Mouse (Mus musculus) right cerebral cortex, postnatal 10 days (tissue): ENCODE measurements around the gene Hmgcr.

Source experiments
- DNase-seq, 2 experiments: peaks; one replicate each; pipeline ENCODE4 v3.0.0; 2021; ENCODE audit warnings: low spot score in 2 of 2

The Hmgcr gene

DNA sequence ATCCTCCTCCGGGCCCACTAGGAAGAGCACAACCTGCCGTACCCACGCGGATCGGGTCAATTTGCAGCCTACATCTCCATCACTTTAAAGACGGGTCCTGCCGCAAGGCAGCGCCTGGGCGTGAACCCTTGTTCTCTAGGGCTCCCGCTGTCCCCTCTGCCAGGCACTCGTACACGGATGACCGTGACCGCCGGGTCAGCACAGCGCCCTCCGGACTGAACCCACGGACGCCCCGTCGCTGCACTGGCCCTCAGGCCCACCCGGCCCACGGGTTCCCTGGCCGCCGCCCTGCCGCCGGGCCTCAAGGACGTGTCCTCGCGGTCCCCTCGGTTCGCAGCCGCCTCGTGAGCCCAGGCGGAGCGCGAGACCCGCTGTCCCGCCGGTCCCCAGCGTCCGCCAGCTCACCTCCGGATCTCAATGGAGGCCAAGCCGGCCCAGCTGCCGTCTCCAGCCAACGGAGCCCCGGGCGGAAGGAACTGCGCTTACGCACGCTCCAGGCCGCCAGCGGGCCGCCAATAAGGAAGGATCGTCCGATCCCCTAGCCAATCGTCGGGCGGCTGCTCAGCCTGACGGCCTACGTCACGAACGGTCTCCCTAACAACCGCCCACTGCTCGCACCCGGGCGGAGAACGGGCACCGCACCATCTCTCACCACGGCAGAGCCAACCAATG lies at the start of gene Hmgcr:
Gene Hmgcr (minus strand): TSS at position 531 of the 672 bp plus-strand sequence.
- peak; percentile 100 for DNase-seq

GRCm38 (mm10) chr13:96720003-96720402 lies 49.3 kb upstream of the Hmgcr start:
- no peak for DNase-seq

DNA sequence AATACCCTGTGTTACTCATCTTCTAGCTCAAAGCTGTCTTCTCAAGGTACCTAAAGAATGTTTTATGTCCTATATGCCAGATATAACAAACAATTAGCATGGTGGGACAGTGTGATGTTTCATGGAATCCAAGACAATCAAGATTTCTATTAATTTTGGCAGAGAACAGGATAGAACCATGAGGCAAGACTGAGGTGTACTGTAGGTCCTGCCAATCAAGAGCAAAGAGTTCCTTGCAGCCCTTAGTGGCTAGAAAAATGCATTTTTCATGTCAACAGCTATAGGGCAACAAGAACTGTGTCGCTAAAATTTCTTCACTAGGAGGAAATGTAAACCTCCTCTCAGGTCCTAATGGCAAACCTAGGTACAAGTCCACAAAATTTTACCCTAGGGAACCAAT lies 47.1 kb upstream of the Hmgcr start:
- DNase-seq, result no peak

- DNase-seq, result no peak
Observed at GRCm38 (mm10) chr13:96716311-96716710, 45.6 kb upstream of the Hmgcr start.

DNA sequence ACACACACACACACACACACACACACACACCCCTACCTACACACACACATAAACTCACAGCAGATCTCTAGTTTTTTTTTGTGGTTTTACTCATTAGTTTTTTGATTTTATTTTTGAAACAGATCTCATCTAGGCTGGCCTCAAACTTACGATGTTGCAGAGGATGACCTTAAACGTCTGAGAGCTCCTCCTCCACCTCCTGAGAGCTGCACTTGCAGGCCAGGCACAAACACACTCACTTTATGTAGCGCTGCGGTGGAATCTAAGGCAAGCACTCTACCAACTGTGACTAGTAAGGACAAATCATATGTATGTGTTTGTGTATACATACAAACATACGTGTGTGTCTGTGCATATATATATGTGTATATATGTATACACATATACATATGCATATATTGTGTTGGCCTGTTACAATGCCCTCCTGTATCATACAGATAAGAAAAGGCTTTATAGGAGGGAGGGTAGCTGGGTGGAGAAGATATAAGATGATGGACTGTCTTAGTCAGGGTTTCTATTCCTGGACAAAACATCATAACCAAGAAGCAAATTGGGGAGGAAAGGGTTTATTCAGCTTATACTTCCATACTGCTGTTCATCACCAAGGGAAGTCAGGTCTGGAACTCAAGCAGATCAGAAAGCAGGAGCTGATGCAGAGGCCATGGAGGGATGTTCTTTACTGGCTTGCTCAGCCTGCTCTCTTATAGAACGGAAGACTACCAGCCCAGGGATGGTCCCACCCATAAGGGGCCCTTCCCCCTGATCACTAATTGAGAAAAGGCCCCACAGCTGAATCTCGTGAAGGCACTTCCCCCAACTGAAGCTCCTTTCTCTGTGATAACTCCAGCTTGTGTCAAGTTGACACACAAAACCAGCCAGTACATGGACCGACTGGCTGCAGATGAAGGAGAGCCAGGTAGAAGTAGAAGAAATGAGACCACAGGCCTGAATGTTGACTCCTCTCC lies 38.8 kb upstream of the Hmgcr start:
- DNase-seq, result no peak

DNA sequence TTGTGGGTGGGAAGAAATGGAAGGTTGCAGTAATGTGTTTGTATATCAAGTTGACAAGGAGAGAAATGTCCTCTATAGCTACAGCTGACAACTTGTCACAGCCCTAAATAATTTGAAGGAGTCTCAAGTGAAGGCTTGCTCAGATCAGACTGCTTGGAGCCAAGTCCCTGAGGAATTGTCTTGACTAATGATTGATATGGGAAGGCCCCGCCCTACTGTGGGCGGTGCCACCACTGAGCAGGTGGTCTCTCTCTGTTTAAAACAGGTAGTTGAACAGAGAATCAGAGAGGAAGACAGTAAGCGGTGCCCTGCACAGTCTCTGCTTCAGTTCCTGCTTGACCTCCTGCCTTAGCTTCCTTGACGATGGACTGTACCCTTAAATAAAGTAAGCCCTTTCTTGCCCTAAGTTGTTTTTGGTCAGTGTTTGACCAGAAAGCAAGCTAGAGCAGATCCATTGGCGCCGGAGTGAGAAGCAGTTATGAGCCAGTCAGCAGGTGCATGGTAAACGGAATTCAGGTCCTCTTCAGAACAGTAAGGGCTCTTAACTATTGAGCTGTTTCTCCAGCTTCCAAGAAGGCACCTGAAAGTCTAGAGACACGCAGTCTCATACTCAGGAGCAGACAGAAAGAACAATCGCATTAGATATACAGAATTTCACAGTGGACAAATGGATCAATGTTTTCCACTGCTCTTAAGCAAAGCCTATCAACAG lies 32.0 kb upstream of the Hmgcr start:
- no peak for DNase-seq

DNA sequence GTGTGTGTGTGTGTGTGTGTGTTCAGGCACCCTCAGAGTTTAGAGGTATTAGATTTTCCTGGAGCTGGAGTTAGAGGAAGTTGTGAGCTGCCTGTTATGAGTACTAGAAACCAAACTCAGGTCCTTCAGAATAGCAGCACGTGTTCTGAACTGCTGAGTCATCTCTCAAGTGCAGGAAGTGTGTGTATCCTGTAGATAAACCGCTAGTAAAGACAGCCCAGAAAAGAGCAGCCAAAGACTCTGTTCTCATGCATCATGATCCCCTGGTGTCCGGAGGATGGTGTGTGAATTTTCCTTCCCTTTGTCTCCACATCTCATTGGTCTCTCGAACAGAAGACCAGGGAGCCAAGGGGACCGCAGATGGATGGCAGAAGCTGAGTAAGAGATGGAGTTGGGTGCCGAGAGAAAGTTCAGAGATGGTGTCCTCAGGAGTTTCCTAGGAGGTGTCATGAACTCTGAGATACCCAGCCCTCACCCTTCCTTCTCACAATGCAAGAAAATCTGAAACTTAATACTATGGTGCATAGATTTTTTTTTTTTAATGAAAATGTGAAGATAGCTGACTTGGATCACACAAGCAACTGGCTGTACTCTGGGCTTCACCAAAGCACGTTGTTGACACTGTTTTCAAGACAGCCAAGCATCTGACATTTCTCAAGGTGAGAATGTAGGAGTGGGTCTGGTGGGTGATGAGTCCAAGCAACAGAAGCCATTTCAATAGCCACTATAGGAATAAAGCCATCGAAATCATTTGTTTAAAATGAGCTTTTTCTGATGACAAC lies 27.3 kb upstream of the Hmgcr start:
- no peak for DNase-seq

DNA sequence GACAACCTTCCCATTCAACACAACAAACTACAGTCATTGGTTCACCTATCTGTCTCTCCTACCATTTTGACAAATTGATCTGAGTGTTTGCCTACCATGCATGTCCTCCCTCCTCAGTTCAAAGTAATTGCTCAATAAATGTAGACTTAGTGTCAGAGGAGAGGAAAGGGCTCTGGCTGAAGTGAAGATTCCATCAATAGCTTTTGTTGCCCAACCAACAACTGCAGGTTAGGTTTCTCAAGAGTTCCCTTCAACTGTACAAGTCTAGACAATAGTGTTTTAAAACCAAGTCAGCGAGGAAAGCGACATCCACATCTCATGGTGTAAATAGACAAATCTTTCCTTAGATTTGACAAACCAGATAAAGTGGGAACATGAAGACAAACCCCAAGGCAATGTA lies 24.7 kb upstream of the Hmgcr start:
- DNase-seq, result no peak

GRCm38 (mm10) chr13:96689901-96690300 lies 19.2 kb upstream of the Hmgcr start:
- no peak for DNase-seq

DNA sequence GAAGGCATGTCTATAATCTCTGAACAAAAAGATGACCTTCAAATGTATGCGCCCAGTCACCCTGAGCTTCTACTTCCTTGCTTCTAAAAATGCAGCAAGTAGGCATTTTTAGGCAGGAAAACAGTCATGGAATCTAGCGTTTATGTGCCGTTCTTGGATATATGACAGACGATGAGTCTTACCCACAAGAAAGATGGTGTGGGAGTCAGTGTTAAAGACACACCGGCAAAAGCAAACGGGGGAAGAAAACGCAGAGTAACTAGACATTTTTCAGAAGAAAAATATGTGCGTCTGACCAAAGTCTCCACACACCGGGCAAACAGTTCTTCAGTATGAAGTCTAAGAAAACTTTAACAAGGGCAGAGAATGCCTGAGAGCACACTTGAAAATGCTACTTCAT lies 16.5 kb upstream of the Hmgcr start:
- no peak for DNase-seq

DNA sequence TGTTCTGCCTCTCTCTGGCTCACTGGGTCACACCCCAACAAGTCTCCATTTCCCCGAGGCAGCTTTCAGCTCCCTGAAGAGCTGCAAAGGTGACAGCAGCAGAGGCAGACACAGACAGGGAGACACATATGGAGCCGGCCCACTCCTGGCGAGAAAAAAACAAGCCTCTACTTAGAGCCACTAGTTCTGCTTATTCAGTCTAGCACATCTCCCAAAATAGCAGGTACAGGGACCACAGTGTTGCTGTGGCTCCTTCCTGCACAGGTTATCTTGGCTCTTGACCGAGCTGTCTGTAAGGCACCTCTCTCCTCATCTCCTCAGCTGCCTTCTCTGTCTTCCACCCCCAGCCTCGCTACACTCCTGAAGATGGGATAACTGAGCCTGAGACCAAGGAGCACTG lies 14.0 kb upstream of the Hmgcr start:
- no peak for DNase-seq

GRCm38 (mm10) chr13:96681088-96681620 lies 10.4 kb upstream of the Hmgcr start:
- DNase-seq, result no peak

- peak; percentile 43 to 64 for DNase-seq
Observed at GRCm38 (mm10) chr13:96680163-96681087, 9.7 kb upstream of the Hmgcr start.

DNA sequence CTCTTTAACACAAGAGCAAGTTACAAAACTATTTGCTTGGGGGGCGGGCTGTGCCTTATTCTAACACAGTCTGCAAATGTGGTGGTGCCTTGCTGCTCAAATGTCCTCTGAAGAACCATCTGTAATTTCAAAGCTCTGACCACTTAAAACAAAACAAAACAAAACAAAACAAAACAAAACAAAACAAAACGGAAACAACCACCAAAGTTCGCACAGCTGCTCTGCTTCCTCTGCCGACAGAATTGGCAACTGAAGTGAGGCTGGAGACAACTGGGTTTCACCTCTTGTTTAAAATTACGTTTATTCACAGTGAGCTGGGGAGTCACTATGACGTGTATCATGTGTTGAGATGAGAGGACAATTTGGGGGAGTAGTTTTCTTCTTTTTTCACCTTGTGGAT lies 7.9 kb upstream of the Hmgcr start:
- DNase-seq, result no peak

DNA sequence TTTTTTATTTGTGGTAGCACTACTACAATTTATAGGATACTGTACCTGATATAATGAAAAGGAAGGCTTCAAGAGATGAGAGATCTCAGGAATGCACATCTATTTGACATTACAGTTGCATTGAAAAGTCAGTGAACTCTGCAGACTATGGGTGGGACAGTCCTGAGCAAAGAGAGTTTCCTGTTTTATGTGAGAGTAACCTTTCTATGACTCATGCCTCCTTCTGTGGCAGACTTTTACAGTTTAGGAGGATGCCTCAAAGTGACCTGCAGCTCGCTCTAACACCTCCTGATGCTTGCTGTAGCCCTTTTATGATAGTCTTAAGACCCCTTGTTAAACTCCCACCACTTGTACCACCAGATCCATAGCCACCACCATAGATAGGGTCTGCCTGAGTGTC lies 6.3 kb upstream of the Hmgcr start:
- DNase-seq, result no peak

DNA sequence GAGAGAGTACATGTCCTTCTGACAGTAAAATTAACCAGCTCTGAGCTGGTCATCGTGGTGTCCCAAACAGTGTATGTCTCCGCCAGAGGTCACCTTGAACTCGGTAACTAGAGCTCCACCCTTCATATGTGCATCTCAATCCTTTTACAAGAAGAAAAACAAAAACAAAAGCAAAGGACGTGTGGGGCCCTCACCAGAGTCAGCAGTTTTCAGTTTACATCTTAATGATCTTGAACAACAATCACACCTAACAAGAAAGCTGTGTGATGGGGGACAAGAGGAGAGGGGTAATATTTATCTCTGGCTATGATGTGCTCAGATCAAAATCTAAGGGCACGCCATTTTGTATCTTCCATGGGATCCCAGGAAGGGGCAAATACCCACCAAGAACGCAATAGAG lies 5.0 kb upstream of the Hmgcr start:
- DNase-seq, result no peak

- DNase-seq, result no peak
Observed at GRCm38 (mm10) chr13:96673817-96674216, 3.1 kb upstream of the Hmgcr start.

- no peak for DNase-seq
Observed at GRCm38 (mm10) chr13:96672276-96672675, 1.5 kb upstream of the Hmgcr start.

GRCm38 (mm10) chr13:96671906-96672234 lies 1.1 kb upstream of the Hmgcr start:
- DNase-seq, result no peak
